Mouse (Mus musculus): ENCODE results near the gene Hspb3. TPM values are rescaled to one million over a fixed set of nuclear protein-coding genes. Genes with fewer than 3 reads are reported as not detected.

Hspb3 gene
- polyA plus RNA-seq (2021; fragmentation: Nextera tagmentation), result 1.4 and 2.4 TPM in 2 replicates
- long read RNA-seq, experiment 1, partial matches to known transcripts, result 0 of 1 reads
- long read RNA-seq, experiment 1, other reads (novel, unspliced or antisense), result 0 of 1 reads
- long read RNA-seq, experiment 2, partial matches to known transcripts, result 0 of 1 reads
- long read RNA-seq, experiment 2, other reads (novel, unspliced or antisense), result 0 of 1 reads

DNA sequence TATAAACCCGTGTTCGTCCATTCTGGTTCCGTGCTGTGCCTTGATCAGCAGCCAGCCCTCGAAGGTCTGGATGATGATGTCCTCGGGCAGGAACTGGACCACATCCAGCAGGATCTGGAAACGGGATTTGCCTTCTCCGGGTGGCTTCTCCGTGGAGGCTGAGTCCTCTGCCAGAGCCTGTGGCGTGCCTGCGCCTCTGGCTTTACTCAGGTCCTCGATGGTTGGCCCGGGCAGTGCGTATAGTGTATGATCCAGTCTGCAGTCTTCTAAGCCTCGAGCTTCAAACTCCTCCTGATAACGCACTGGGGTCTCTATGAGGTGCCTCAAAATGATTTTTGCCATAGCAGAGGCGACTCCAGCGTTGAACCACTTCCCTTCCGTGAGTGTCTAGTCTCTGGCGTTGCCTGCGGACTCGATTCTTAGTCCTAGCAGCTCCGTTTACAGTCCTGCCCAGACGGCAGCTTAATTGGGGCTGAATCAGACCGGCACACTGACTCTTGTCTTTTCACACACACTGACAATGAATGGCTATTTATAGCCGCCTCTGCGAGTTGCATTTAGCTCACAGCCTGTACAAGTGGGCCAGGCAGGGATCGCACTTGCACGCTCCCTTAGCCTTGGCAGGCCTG, at the start of gene Hspb3:
Hspb3 (minus strand) TSS at position 526 of the 629 bp plus-strand sequence.

GRCm38 (mm10) chr13:113617891-113618823, 45.3 kb downstream of the Hspb3 start, which contains the start of gene Snx18:
Snx18 (minus strand) TSS chr13:113618564.

Other genes starting within 250 kb of the Hspb3 start
- gene Snx18, start 45.1 kb downstream of the Hspb3 start, polyA plus RNA-seq (2021; fragmentation: Nextera tagmentation), result 7.3 and 8.3 TPM in 2 replicates
- gene Arl15, start 130.8 kb upstream of the Hspb3 start, polyA plus RNA-seq (2021; fragmentation: Nextera tagmentation), result 23.6 and 27.5 TPM in 2 replicates

Data from layer of hippocampus, adult 6 months (tissue).